Mouse (Mus musculus): ENCODE data around the gene Uqcrc1. TPM values are rescaled to one million over a fixed set of nuclear protein-coding genes. Genes with fewer than 3 reads are reported as not detected.

Gene Uqcrc1
- total and polyA plus RNA-seq, 3 experiments: 173 to 452 (median 188) TPM

- DNase-seq (ENCODE audit: low spot score): no peak
- ATAC-seq (ENCODE audit: extremely low read depth, insufficient number of reproducible peaks, low FRiP score, poor library complexity, severe bottlenecking): no peak
- no peaks in the 10 kb centered on the region for H3K36me3 ChIP-seq (replicated peaks)
- H3K9me3 ChIP-seq (replicated peaks): no peaks in the 10 kb centered on the region
- peaks cover 13% of the 10 kb centered on the region for H3K4me1 ChIP-seq (ENCODE audit: insufficient read depth, low read depth, low read length)
- H3K4me3 ChIP-seq (ENCODE audit: low read depth, low read length): no peak overlapping the region
- TF ChIP-seq GATA1 (IDR thresholded peaks at IDR 0.05; ENCODE audit: borderline replicate concordance, low read length) (no peak), TAL1 (conservative IDR thresholded peaks at IDR 0.05; ENCODE audit: low read depth, low read length) (no peak), GATA2 (IDR thresholded peaks at IDR 0.05; ENCODE audit: borderline replicate concordance, low read depth, low read length) (no peak), POLR2AphosphoS5 (IDR thresholded peaks at IDR 0.05; ENCODE audit: insufficient replicate concordance, low read depth, low read length) (no peak), CTCF (IDR thresholded peaks at IDR 0.05; ENCODE audit: low read depth, low read length) (no peak)
- peaks cover 57% of the 10 kb centered on the region for H3K27me3 ChIP-seq (ENCODE audit: insufficient read depth, low read length)
Measured at GRCm38 (mm10) chr9:108977966-108978365, 41.5 kb downstream of the Uqcrc1 start.

DNA sequence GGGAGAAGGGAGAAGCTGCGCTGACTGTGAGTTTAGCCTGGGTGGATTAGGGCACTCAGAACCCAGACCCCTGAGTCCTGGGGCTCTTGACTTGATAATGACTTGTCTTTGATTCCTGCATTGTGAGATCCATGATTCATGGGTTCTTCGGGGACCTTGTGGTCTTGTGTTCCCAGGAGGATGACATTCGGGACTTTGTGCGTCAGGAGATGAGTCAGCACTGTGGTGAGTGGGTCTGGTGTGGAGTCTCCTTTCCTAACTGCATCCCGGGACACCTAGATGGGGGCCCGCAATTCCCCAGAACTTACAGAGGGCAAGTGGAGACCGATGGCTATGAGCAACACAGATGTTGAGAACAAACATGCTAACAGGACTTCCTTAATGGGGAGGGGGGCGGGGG lies 46.1 kb downstream of the Uqcrc1 start:
- no peak for TF ChIP-seq GATA1 (IDR thresholded peaks at IDR 0.05; ENCODE audit: borderline replicate concordance, low read length)
- no peak for TF ChIP-seq CTCF (IDR thresholded peaks at IDR 0.05; ENCODE audit: low read depth, low read length)
- TF ChIP-seq POLR2AphosphoS5 (IDR thresholded peaks at IDR 0.05; ENCODE audit: insufficient replicate concordance, low read depth, low read length): no peak
- TF ChIP-seq TAL1 (conservative IDR thresholded peaks at IDR 0.05; ENCODE audit: low read depth, low read length): no peak
- TF ChIP-seq GATA2 (IDR thresholded peaks at IDR 0.05; ENCODE audit: borderline replicate concordance, low read depth, low read length): no peak
- ATAC-seq (ENCODE audit: extremely low read depth, insufficient number of reproducible peaks, low FRiP score, poor library complexity, severe bottlenecking): no peak
- H3K27me3 ChIP-seq (ENCODE audit: insufficient read depth, low read length): peaks cover 33% of the 10 kb centered on the region
- peaks cover 39% of the 10 kb centered on the region for H3K4me1 ChIP-seq (ENCODE audit: insufficient read depth, low read depth, low read length)
- DNase-seq (ENCODE audit: low spot score): no peak
- H3K9me3 ChIP-seq (replicated peaks): no peaks in the 10 kb centered on the region
- H3K36me3 ChIP-seq (replicated peaks): no peaks in the 10 kb centered on the region
- H3K4me3 ChIP-seq (ENCODE audit: low read depth, low read length): peak overlapping the region; percentile 56; the same call in 1 of the 2 replicates

DNA sequence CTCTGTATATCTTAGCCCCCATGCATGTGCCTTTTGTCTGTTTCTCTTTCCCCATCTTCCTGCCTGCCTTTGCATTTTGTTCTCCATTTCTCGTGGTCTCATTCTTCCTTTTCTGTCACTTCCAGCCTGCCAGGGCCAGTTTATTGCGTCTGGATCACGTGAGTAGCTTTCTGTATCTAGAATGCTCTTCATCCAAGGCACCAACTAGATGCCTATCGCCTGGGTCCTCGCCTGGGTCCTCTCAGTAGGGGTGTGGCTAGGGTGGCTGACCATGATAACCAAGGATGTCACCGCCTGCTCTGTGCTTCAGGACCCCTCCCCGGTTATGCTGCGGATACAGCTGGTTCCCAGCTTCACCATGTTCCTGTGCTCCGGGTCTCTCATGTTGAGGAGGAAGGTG lies 46.8 kb downstream of the Uqcrc1 start:
- ATAC-seq (ENCODE audit: extremely low read depth, insufficient number of reproducible peaks, low FRiP score, poor library complexity, severe bottlenecking) (peak; percentile 80), DNase-seq (ENCODE audit: low spot score) (peak; percentile 53)
- no peaks in the 10 kb centered on the region for H3K36me3 ChIP-seq (replicated peaks)
- H3K4me3 ChIP-seq (ENCODE audit: low read depth, low read length): peak overlapping the region; percentile 56; the same call in 1 of the 2 replicates
- TF ChIP-seq TAL1 (conservative IDR thresholded peaks at IDR 0.05; ENCODE audit: low read depth, low read length) (no peak), GATA1 (IDR thresholded peaks at IDR 0.05; ENCODE audit: borderline replicate concordance, low read length) (no peak), POLR2AphosphoS5 (IDR thresholded peaks at IDR 0.05; ENCODE audit: insufficient replicate concordance, low read depth, low read length) (no peak), GATA2 (IDR thresholded peaks at IDR 0.05; ENCODE audit: borderline replicate concordance, low read depth, low read length) (no peak), CTCF (IDR thresholded peaks at IDR 0.05; ENCODE audit: low read depth, low read length) (no peak)
- H3K27me3 ChIP-seq (ENCODE audit: insufficient read depth, low read length): peaks cover 29% of the 10 kb centered on the region
- H3K9me3 ChIP-seq (replicated peaks): no peaks in the 10 kb centered on the region
- H3K4me1 ChIP-seq (ENCODE audit: insufficient read depth, low read depth, low read length): peaks cover 43% of the 10 kb centered on the region

DNA sequence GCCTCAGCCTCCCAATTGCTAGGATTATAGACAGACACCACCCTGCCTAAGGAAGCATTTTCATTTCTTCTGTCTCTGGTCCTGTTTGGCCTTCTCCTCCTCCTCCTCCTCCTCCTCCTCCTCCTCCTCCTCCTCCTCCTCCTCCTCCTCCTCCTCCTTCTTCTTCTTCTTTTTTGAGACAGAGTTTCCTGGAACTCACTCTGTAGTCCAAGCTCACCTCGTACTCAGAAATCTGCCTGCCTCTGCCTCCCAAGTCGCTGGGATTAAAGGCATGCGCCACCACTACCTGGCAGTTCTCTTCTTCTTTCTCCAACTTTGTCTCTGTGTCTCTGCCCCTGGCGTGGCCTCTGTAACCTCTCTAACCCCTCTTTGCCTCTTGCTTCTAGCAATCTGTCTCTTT lies 49.3 kb downstream of the Uqcrc1 start, which contains the start of gene Ucn2:
Ucn2 (plus strand) TSS at position 301 of the 400 bp plus-strand sequence.
- Histone ChIP-seq H3K4me3 (ENCODE audit: low read depth, low read length) (no peak within 1 kb of the TSS), H3K9me3 (replicated peaks) (no peaks in the 10 kb centered on the region), H3K4me1 (ENCODE audit: insufficient read depth, low read depth, low read length) (peaks cover 66% of the 10 kb centered on the region), H3K36me3 (replicated peaks) (no peaks in the 10 kb centered on the region), H3K27me3 (ENCODE audit: insufficient read depth, low read length) (peaks cover 22% of the 10 kb centered on the region)
- TF ChIP-seq GATA1 (IDR thresholded peaks at IDR 0.05; ENCODE audit: borderline replicate concordance, low read length) (no peak), TAL1 (conservative IDR thresholded peaks at IDR 0.05; ENCODE audit: low read depth, low read length) (no peak), POLR2AphosphoS5 (IDR thresholded peaks at IDR 0.05; ENCODE audit: insufficient replicate concordance, low read depth, low read length) (no peak), GATA2 (IDR thresholded peaks at IDR 0.05; ENCODE audit: borderline replicate concordance, low read depth, low read length) (no peak), CTCF (IDR thresholded peaks at IDR 0.05; ENCODE audit: low read depth, low read length) (no peak)
- DNase-seq (ENCODE audit: low spot score): no peak
- ATAC-seq (ENCODE audit: extremely low read depth, insufficient number of reproducible peaks, low FRiP score, poor library complexity, severe bottlenecking): no peak

GRCm38 (mm10) chr9:108987704-108988350 lies 51.4 kb downstream of the Uqcrc1 start:
- DNase-seq (ENCODE audit: low spot score): peak; percentile 42
- H3K36me3 ChIP-seq (replicated peaks): no peaks in the 10 kb centered on the region
- H3K9me3 ChIP-seq (replicated peaks): no peaks in the 10 kb centered on the region
- H3K27me3 ChIP-seq (ENCODE audit: insufficient read depth, low read length): peaks cover 16% of the 10 kb centered on the region
- ATAC-seq (ENCODE audit: extremely low read depth, insufficient number of reproducible peaks, low FRiP score, poor library complexity, severe bottlenecking): no peak
- peaks cover 74% of the 10 kb centered on the region for H3K4me1 ChIP-seq (ENCODE audit: insufficient read depth, low read depth, low read length)
- no peak for TF ChIP-seq GATA1 (IDR thresholded peaks at IDR 0.05; ENCODE audit: borderline replicate concordance, low read length)
- no peak for TF ChIP-seq POLR2AphosphoS5 (IDR thresholded peaks at IDR 0.05; ENCODE audit: insufficient replicate concordance, low read depth, low read length)
- TF ChIP-seq GATA2 (IDR thresholded peaks at IDR 0.05; ENCODE audit: borderline replicate concordance, low read depth, low read length): no peak
- TF ChIP-seq TAL1 (conservative IDR thresholded peaks at IDR 0.05; ENCODE audit: low read depth, low read length): no peak
- no peak for TF ChIP-seq CTCF (IDR thresholded peaks at IDR 0.05; ENCODE audit: low read depth, low read length)
- H3K4me3 ChIP-seq (ENCODE audit: low read depth, low read length): peak overlapping the region; percentile 60; the same call in 1 of the 2 replicates

GRCm38 (mm10) chr9:108989802-108990461 lies 53.5 kb downstream of the Uqcrc1 start:
- H3K27me3 ChIP-seq (ENCODE audit: insufficient read depth, low read length): peaks cover 4% of the 10 kb centered on the region
- H3K4me3 ChIP-seq (ENCODE audit: low read depth, low read length): no peak overlapping the region
- peaks cover 77% of the 10 kb centered on the region for H3K4me1 ChIP-seq (ENCODE audit: insufficient read depth, low read depth, low read length)
- no peaks in the 10 kb centered on the region for H3K9me3 ChIP-seq (replicated peaks)
- ATAC-seq (ENCODE audit: extremely low read depth, insufficient number of reproducible peaks, low FRiP score, poor library complexity, severe bottlenecking): no peak
- TF ChIP-seq TAL1 (conservative IDR thresholded peaks at IDR 0.05; ENCODE audit: low read depth, low read length) (no peak), GATA1 (IDR thresholded peaks at IDR 0.05; ENCODE audit: borderline replicate concordance, low read length) (no peak), POLR2AphosphoS5 (IDR thresholded peaks at IDR 0.05; ENCODE audit: insufficient replicate concordance, low read depth, low read length) (no peak), CTCF (IDR thresholded peaks at IDR 0.05; ENCODE audit: low read depth, low read length) (no peak), GATA2 (IDR thresholded peaks at IDR 0.05; ENCODE audit: borderline replicate concordance, low read depth, low read length) (no peak)
- DNase-seq (ENCODE audit: low spot score): no peak
- H3K36me3 ChIP-seq (replicated peaks): peaks cover 2% of the 10 kb centered on the region

Measured in G1E (cell line).